Mouse (Mus musculus): ENCODE measurements around the gene Gm17482. TPM values are rescaled to one million over a fixed set of nuclear protein-coding genes. Genes with fewer than 3 reads are reported as not detected.

The Gm17482 gene
- polyA plus RNA-seq, 1 experiment from 2014 or later: not detected

GRCm38 (mm10) chr6:115279639-115280038 is 52.5 kb downstream of the Gm17482 start:
- no peak for DNase-seq (ENCODE audit: low spot score)
- H3K9me3 ChIP-seq: no peaks in the 10 kb centered on the region
- 68% methylated on average over 2 of the region's 2 CpGs for WGBS

GRCm38 (mm10) chr6:115284153-115284552 is 57.0 kb downstream of the Gm17482 start:
- Histone ChIP-seq H3K9me3 (no peaks in the 10 kb centered on the region), H3K36me3 (no peaks in the 10 kb centered on the region), H3K4me1 (replicated peaks) (no peaks in the 10 kb centered on the region), H3K27ac (no peak overlapping the region), H3K4me3 (no peak overlapping the region), H3K27me3 (ENCODE audit: insufficient read depth, poor library complexity, severe bottlenecking) (no peaks in the 10 kb centered on the region)
- 94% methylated on average over 2 of the region's 2 CpGs for WGBS
- DNase-seq (ENCODE audit: low spot score): no peak

More at GRCm38 (mm10) chr6:115279639-115280038, 52.5 kb downstream of the Gm17482 start:
- H3K36me3 ChIP-seq: no peaks in the 10 kb centered on the region
- H3K27ac ChIP-seq: no peak overlapping the region
- H3K4me3 ChIP-seq: no peak overlapping the region
- no peaks in the 10 kb centered on the region for H3K4me1 ChIP-seq (replicated peaks)
- no peaks in the 10 kb centered on the region for H3K27me3 ChIP-seq (ENCODE audit: insufficient read depth, poor library complexity, severe bottlenecking)

GRCm38 (mm10) chr6:115286441-115286840 is 59.3 kb downstream of the Gm17482 start:
- Histone ChIP-seq H3K27ac (no peak overlapping the region), H3K9me3 (no peaks in the 10 kb centered on the region), H3K4me3 (no peak overlapping the region), H3K36me3 (no peaks in the 10 kb centered on the region), H3K27me3 (ENCODE audit: insufficient read depth, poor library complexity, severe bottlenecking) (no peaks in the 10 kb centered on the region), H3K4me1 (replicated peaks) (no peaks in the 10 kb centered on the region; the same call in 1 of the 2 replicates)
- WGBS: 83% methylated on average over 6 of the region's 6 CpGs
- no peak for DNase-seq (ENCODE audit: low spot score)

GRCm38 (mm10) chr6:115288223-115288622 is 61.1 kb downstream of the Gm17482 start:
- no peak overlapping the region for H3K4me3 ChIP-seq
- no peak for DNase-seq (ENCODE audit: low spot score)
- H3K9me3 ChIP-seq: no peaks in the 10 kb centered on the region
- 92% methylated on average over 3 of the region's 3 CpGs for WGBS
- H3K36me3 ChIP-seq: no peaks in the 10 kb centered on the region
- H3K27ac ChIP-seq: no peak overlapping the region
- H3K27me3 ChIP-seq (ENCODE audit: insufficient read depth, poor library complexity, severe bottlenecking): no peaks in the 10 kb centered on the region
- no peaks in the 10 kb centered on the region; the same call in 1 of the 2 replicates for H3K4me1 ChIP-seq (replicated peaks)

- H3K27me3 ChIP-seq (ENCODE audit: insufficient read depth, poor library complexity, severe bottlenecking): no peaks in the 10 kb centered on the region
- WGBS: 73% methylated on average over 5 of the region's 5 CpGs
- H3K4me3 ChIP-seq: no peak overlapping the region
- no peaks in the 10 kb centered on the region for H3K36me3 ChIP-seq
- H3K4me1 ChIP-seq (replicated peaks): no peaks in the 10 kb centered on the region; the same call in 1 of the 2 replicates
- no peaks in the 10 kb centered on the region for H3K9me3 ChIP-seq
- DNase-seq (ENCODE audit: low spot score): no peak
- H3K27ac ChIP-seq: no peak overlapping the region
Observed at GRCm38 (mm10) chr6:115290561-115290960, 63.4 kb downstream of the Gm17482 start.

- no peaks in the 10 kb centered on the region for H3K36me3 ChIP-seq
- no peak overlapping the region for H3K4me3 ChIP-seq
- no peak overlapping the region for H3K27ac ChIP-seq
- WGBS: 93% methylated on average over 2 of the region's 2 CpGs
- no peaks in the 10 kb centered on the region; the same call in 1 of the 2 replicates for H3K4me1 ChIP-seq (replicated peaks)
- no peaks in the 10 kb centered on the region for H3K9me3 ChIP-seq
- no peaks in the 10 kb centered on the region for H3K27me3 ChIP-seq (ENCODE audit: insufficient read depth, poor library complexity, severe bottlenecking)
- no peak for DNase-seq (ENCODE audit: low spot score)
Observed at GRCm38 (mm10) chr6:115291068-115291467, 63.9 kb downstream of the Gm17482 start.

GRCm38 (mm10) chr6:115291823-115292222 is 64.7 kb downstream of the Gm17482 start:
- no peaks in the 10 kb centered on the region for H3K27me3 ChIP-seq (ENCODE audit: insufficient read depth, poor library complexity, severe bottlenecking)
- H3K4me3 ChIP-seq: no peak overlapping the region
- H3K27ac ChIP-seq: no peak overlapping the region
- H3K9me3 ChIP-seq: no peaks in the 10 kb centered on the region
- no peaks in the 10 kb centered on the region for H3K36me3 ChIP-seq
- H3K4me1 ChIP-seq (replicated peaks): no peaks in the 10 kb centered on the region; the same call in 1 of the 2 replicates
- no peak for DNase-seq (ENCODE audit: low spot score)
- 93% methylated on average over 6 of the region's 6 CpGs for WGBS

GRCm38 (mm10) chr6:115292621-115293020 is 65.5 kb downstream of the Gm17482 start:
- no peaks in the 10 kb centered on the region for H3K9me3 ChIP-seq
- H3K27me3 ChIP-seq (ENCODE audit: insufficient read depth, poor library complexity, severe bottlenecking): no peaks in the 10 kb centered on the region
- H3K4me3 ChIP-seq: no peak overlapping the region
- WGBS: 85% methylated on average over 6 of the region's 6 CpGs
- H3K4me1 ChIP-seq (replicated peaks): no peaks in the 10 kb centered on the region; the same call in 1 of the 2 replicates
- no peak overlapping the region for H3K27ac ChIP-seq
- no peak for DNase-seq (ENCODE audit: low spot score)
- H3K36me3 ChIP-seq: no peaks in the 10 kb centered on the region

GRCm38 (mm10) chr6:115293877-115294276 is 66.7 kb downstream of the Gm17482 start:
- Histone ChIP-seq H3K4me1 (replicated peaks) (no peaks in the 10 kb centered on the region; the same call in 1 of the 2 replicates), H3K36me3 (no peaks in the 10 kb centered on the region), H3K4me3 (no peak overlapping the region), H3K27ac (no peak overlapping the region), H3K27me3 (ENCODE audit: insufficient read depth, poor library complexity, severe bottlenecking) (no peaks in the 10 kb centered on the region), H3K9me3 (no peaks in the 10 kb centered on the region)
- WGBS: 83% methylated on average over 2 of the region's 2 CpGs
- no peak for DNase-seq (ENCODE audit: low spot score)

- H3K4me1 ChIP-seq (replicated peaks): no peaks in the 10 kb centered on the region
- no peak for DNase-seq (ENCODE audit: low spot score)
- H3K27ac ChIP-seq: no peak overlapping the region
- no peaks in the 10 kb centered on the region for H3K9me3 ChIP-seq
- H3K36me3 ChIP-seq: no peaks in the 10 kb centered on the region
- 80% methylated on average over 2 of the region's 2 CpGs for WGBS
- no peaks in the 10 kb centered on the region for H3K27me3 ChIP-seq (ENCODE audit: insufficient read depth, poor library complexity, severe bottlenecking)
- H3K4me3 ChIP-seq: no peak overlapping the region
Observed at GRCm38 (mm10) chr6:115307134-115307533, 80.0 kb downstream of the Gm17482 start.

Other genes starting within 250 kb of the Gm17482 start
- 83.0 and 94.2 TPM in 2 replicates for gene Tamm41, start 189.5 kb upstream of the Gm17482 start, polyA plus RNA-seq (2016; fragmentation: Nextera tagmentation; extraction: Ambion mirVana)
- 4.6 and 4.7 TPM in 2 replicates for gene Syn2, start 92.4 kb upstream of the Gm17482 start, polyA plus RNA-seq (2016; fragmentation: Nextera tagmentation; extraction: Ambion mirVana)
- 0.25 and 0.29 TPM in 2 replicates for gene Timp4, start 24.9 kb downstream of the Gm17482 start, polyA plus RNA-seq (2016; fragmentation: Nextera tagmentation; extraction: Ambion mirVana)
- 0.20 TPM in 1 of 2 replicates, not detected in the other for gene Pparg, start 133.6 kb downstream of the Gm17482 start, polyA plus RNA-seq (2016; fragmentation: Nextera tagmentation; extraction: Ambion mirVana)

Data from hindbrain, embryonic 10.5 days (tissue).